Mouse (Mus musculus) megakaryocyte, embryonic 14.5 days (primary cell): Measurements from ENCODE around the gene Ccl27a. TPM values are rescaled to one million over a fixed set of nuclear protein-coding genes. Genes with fewer than 3 reads are reported as not detected.
A peak's percentile ranks its signal among the peaks of the same experiment; 100 is the strongest.

Experiments
- H3K27me3 ChIP-seq: replicated peaks from 2 replicates; pipeline ENCODE3; 2012; ENCODE audit warnings: inconsistent platforms
- H3K36me3 ChIP-seq: replicated peaks from 2 replicates; pipeline ENCODE3; 2012; ENCODE audit warnings: low read length, inconsistent platforms, mixed read lengths
- H3K4me1 ChIP-seq: 2 replicates; pipeline ENCODE4 v1.6.1; 2012; ENCODE audit warnings: inconsistent platforms
- H3K4me3 ChIP-seq: replicated peaks from 2 replicates; pipeline ENCODE3; 2012; ENCODE audit warnings: moderate library complexity, mild to moderate bottlenecking, inconsistent platforms
- H3K9me3 ChIP-seq: 2 replicates; pipeline ENCODE4 v1.6.1; 2012; ENCODE audit warnings: inconsistent platforms
- FLI1 ChIP-seq: IDR thresholded peaks from 2 replicates; pipeline ENCODE4 v1.6.1; 2012; ENCODE audit warnings: low read length, inconsistent platforms, mixed read lengths
- GATA1 ChIP-seq: IDR thresholded peaks from 3 replicates; pipeline ENCODE4 v1.6.1; 2012; ENCODE audit warnings: mixed read lengths, low read length, inconsistent platforms, borderline replicate concordance
- polyA plus RNA-seq: library from polyadenylated mRNA; stranded (reverse); fragments of >175 nt; gene quantifications from 2 replicates; pipeline ENCODE4 v1.2.3, GENCODE M21; 2012; ENCODE audit warnings: low replicate concordance; ENCODE audit not compliant: insufficient read depth

Gene Ccl27a
- polyA plus RNA-seq, 1 experiment = 1.1 TPM

GRCm38 (mm10) chr4:41731052-41731765 lies 42.8 kb downstream of the Ccl27a start, which contains the start of gene Arid3c:
TSS of gene Arid3c (minus strand) at chr4:41731142.
- Histone ChIP-seq H3K36me3 (no peaks in the 10 kb centered on the region), H3K27me3 (peaks cover 85% of the 10 kb centered on the region), H3K4me1 (peaks cover 24% of the 10 kb centered on the region), H3K4me3 (peak within 1 kb of the TSS; percentile 82), H3K9me3 (peaks cover 13% of the 10 kb centered on the region)
- TF ChIP-seq FLI1 = no peak
- TF ChIP-seq GATA1 = no peak

- H3K27me3 ChIP-seq = peaks cover 80% of the 10 kb centered on the region
- 0 out of 2 replicates have a peak, but pooled peaks cover 3% of the 10 kb centered on the region for H3K9me3 ChIP-seq
- no peak for TF ChIP-seq FLI1
- no peak for TF ChIP-seq GATA1
- peaks cover 39% of the 10 kb centered on the region for H3K4me1 ChIP-seq
- H3K4me3 ChIP-seq = no peak overlapping the region
- H3K36me3 ChIP-seq = no peaks in the 10 kb centered on the region
Measured at GRCm38 (mm10) chr4:41726826-41727621, 47.0 kb downstream of the Ccl27a start.

GRCm38 (mm10) chr4:41722918-41723351 lies 51.1 kb downstream of the Ccl27a start, which contains the start of gene Dctn3:
TSS of gene Dctn3 (minus strand) at chr4:41723170.
- Histone ChIP-seq H3K36me3 (peaks cover 29% of the 10 kb centered on the region), H3K27me3 (peaks cover 43% of the 10 kb centered on the region), H3K9me3 (0 out of 2 replicates have a peak, but pooled peaks cover 3% of the 10 kb centered on the region), H3K4me3 (peak within 1 kb of the TSS; percentile 94), H3K4me1 (peaks cover 31% of the 10 kb centered on the region)
- TF ChIP-seq FLI1 = no peak
- no peak for TF ChIP-seq GATA1

Other genes starting within 250 kb of the Ccl27a start
- 13.5 and 35.8 TPM in 2 replicates for gene Fam219a, start 204.7 kb downstream of the Ccl27a start, polyA plus RNA-seq
- not detected in 2 replicates for gene Dnaic1, start 204.5 kb downstream of the Ccl27a start, polyA plus RNA-seq
- gene Enho, start 133.9 kb downstream of the Ccl27a start, polyA plus RNA-seq = 0.39 TPM in 1 of 2 replicates, not detected in the other
- 3.6 and 10.6 TPM in 2 replicates for gene Cntfr, start 77.2 kb downstream of the Ccl27a start, polyA plus RNA-seq
- 2.2 and 3.9 TPM in 2 replicates for gene Il11ra1, start 74.3 kb downstream of the Ccl27a start, polyA plus RNA-seq
- gene Rpp25l, start 60.7 kb downstream of the Ccl27a start, polyA plus RNA-seq = 51.7 and 76.8 TPM in 2 replicates
- 22.2 and 369 TPM in 2 replicates for gene Dctn3, start 51.1 kb downstream of the Ccl27a start, polyA plus RNA-seq
- gene Arid3c, start 43.1 kb downstream of the Ccl27a start, polyA plus RNA-seq = not detected in 2 replicates
- 29.5 and 30.0 TPM in 2 replicates for gene Galt, start 19.0 kb downstream of the Ccl27a start, polyA plus RNA-seq
- gene Sigmar1, start 18.1 kb downstream of the Ccl27a start, polyA plus RNA-seq = 26.0 and 34.9 TPM in 2 replicates
- gene Gm21541, start 129.4 kb upstream of the Ccl27a start, polyA plus RNA-seq = not detected in 2 replicates
- 7.4 TPM in 1 of 2 replicates, not detected in the other for gene Gm20878, start 167.3 kb upstream of the Ccl27a start, polyA plus RNA-seq
- gene Fam205a4, start 191.8 kb upstream of the Ccl27a start, polyA plus RNA-seq = not detected in 2 replicates